ENCODE assay signal across 31 mouse cellular contexts in the genomic region with DNA sequence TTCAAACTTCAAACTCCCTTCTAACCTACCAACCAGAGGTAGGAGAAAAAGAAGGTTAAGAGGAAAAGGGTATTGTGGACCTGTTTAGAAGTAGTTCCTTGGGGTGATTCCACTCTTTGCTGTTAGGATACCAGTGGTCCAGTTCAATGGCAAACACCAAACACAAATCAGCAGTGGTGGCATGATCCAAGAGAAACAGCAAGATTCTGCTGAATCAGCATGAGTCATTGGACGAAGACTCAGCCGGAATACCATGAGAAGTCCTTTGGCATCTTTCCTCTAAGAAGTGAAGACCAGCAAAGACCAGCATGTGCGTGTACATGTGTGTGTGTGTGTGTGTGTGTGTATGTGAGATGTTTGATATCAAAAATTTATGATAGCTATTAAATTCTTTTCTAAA. TPM values are rescaled to one million over a fixed set of nuclear protein-coding genes. Genes with fewer than 3 reads are reported as not detected.
DNase-seq lines count a peak whose midpoint lies in the region; ATAC-seq and TF ChIP-seq lines count a peak whose summit lies in the region.
"Had no signal": no experiment of that assay in that cellular context is flagged by ENCODE, and none has a peak within 500 bp of the region (broad histone marks: within the 10 kb centered on the region; RNA-seq: fewer than 3 reads in every experiment).

No protein-coding gene starts in this region.

- no peaks in the 10 kb centered on the region for H3K79me2 ChIP-seq in CH12.LX (replicated peaks; ENCODE audit: control insufficient read depth, extremely low read depth, insufficient read depth, poor library complexity, severe bottlenecking)

- H3K27ac ChIP-seq in CH12.LX (ENCODE audit: insufficient read depth, low read depth) (no peak overlapping the region), ES-E14 (ENCODE audit: insufficient read depth, low read depth, low read length, poor library complexity, severe bottlenecking) (no peak overlapping the region)

- H3K4me3 ChIP-seq in CH12.LX (replicated peaks in 1 of 3; ENCODE audit: low read depth in 2 of 3, low read length in 2 of 3, poor library complexity in 1 of 3) (no peak overlapping the region), ES-E14 (ENCODE audit: insufficient read depth in 1 of 2, low read depth in 1 of 2, low read length in 2 of 2, poor library complexity in 1 of 2, severe bottlenecking in 1 of 2) (no peak overlapping the region)

- no peak overlapping the region for H3K4me2 ChIP-seq in CH12.LX (ENCODE audit: insufficient read depth, low read depth, poor library complexity, severe bottlenecking)

- H3K4me1 ChIP-seq in CH12.LX (ENCODE audit: control insufficient read depth in 1 of 2, insufficient read depth in 2 of 2) (no peaks in the 10 kb centered on the region), ES-E14 (ENCODE audit: control insufficient read depth in 2 of 2, insufficient read depth in 2 of 2, low read length in 2 of 2, poor library complexity in 1 of 2) (no peaks in the 10 kb centered on the region)

- H3K9ac ChIP-seq in CH12.LX (ENCODE audit: insufficient read depth, low read depth): no peak overlapping the region
- H3K9ac ChIP-seq in ES-E14 (ENCODE audit: insufficient read depth, low read depth, low read length, poor library complexity, severe bottlenecking): no peak overlapping the region

- H3K9me3 ChIP-seq in CH12.LX (replicated peaks; ENCODE audit: low read length): no peaks in the 10 kb centered on the region
- H3K9me3 ChIP-seq in ES-E14 (ENCODE audit: control insufficient read depth, insufficient read depth, low read depth, low read length): no peaks in the 10 kb centered on the region
- H3K9me3 ChIP-seq: G1E had no signal

- TF ChIP-seq EP300 in CH12.LX (IDR thresholded peaks at IDR 0.05; ENCODE audit: low read length): no peak

- DNase-seq in 3T3-L1 (ENCODE audit: low read depth, low spot score): peak; percentile 5
- DNase-seq in CH12.LX (ENCODE audit: extremely low read depth): no peak
- no peak for DNase-seq in ES-E14 (ENCODE audit: low read depth, low spot score)
- peak; percentile 7 for DNase-seq in NIH3T3 (ENCODE audit: low read depth)
- DNase-seq in lung, postnatal 36 days: no peak
- no peak for DNase-seq in lung, postnatal 4 days
- DNase-seq in cerebellum, adult 11-12 months: no peak
- DNase-seq: adrenal gland, adult 2 months; adrenal gland, adult 8-10 months; adrenal gland, postnatal 10 days; adrenal gland, postnatal 14 days; adrenal gland, postnatal 25 days; adrenal gland, postnatal 36 days; B cell, adult 2 months; cerebellum, adult 11 months; cerebellum, adult 18-20 months; cerebellum, adult 2 months; cerebellum, adult 8-10 months; cerebellum, adult 9-10 months; cerebellum, adult 9-11 months; cerebellum, postnatal 10 days had no signal

- no peak for TF ChIP-seq CTCF in CH12.LX (conservative IDR thresholded peaks at IDR 0.05 in 1 of 2, IDR thresholded peaks at IDR 0.05 in 1 of 2; ENCODE audit: low read depth in 2 of 2, low read length in 2 of 2)

- H3K36me3 ChIP-seq in CH12.LX (replicated peaks in 1 of 2; ENCODE audit: control insufficient read depth in 1 of 2, insufficient read depth in 1 of 2, low read length in 1 of 2) (no peaks in the 10 kb centered on the region), ES-E14 (ENCODE audit: control insufficient read depth, insufficient read depth, low read length, poor library complexity, severe bottlenecking) (no peaks in the 10 kb centered on the region)
- H3K36me3 ChIP-seq: G1E had no signal

- TF ChIP-seq RAD21 in CH12.LX (IDR thresholded peaks at IDR 0.05; ENCODE audit: low read depth, low read length): no peak

- no peaks in the 10 kb centered on the region for H3K27me3 ChIP-seq in CH12.LX (replicated peaks)

- dilution Hi-C loops in CH12.LX (cut with MboI; ENCODE audit: extremely low pct_ligation_motif_present, extremely low pct_unique_long_range_greater_than_20kb, low sequenced_read_pairs): no loop called here

- no peak for TF ChIP-seq POLR2A in CH12.LX (IDR thresholded peaks at IDR 0.05; ENCODE audit: low read depth, low read length)

- no peak for ATAC-seq in cerebellum, adult (ENCODE audit: insufficient number of reproducible peaks, low FRiP score, low TSS enrichment)
- ATAC-seq: activated CD4-positive, CD25-positive, alpha-beta regulatory T cell, adult 4 months; CD4-positive, CD25-positive, alpha-beta regulatory T cell, adult 4 months; Patski had no signal

- in situ Hi-C loops in CH12.LX (cut with MboI; ENCODE audit: low pct_ligation_motif_present, low pct_unique_long_range_greater_than_20kb, low sequenced_read_pairs): no loop called here
- in situ Hi-C loops in ES-E14 (cut with MboI; ENCODE audit: low sequenced_read_pairs in 2 of 2, unreplicated experiment in 2 of 2): no loop called here

TF ChIP-seq in CH12.LX, 34 proteins besides CTCF, POLR2A, EP300 and RAD21:
- TF ChIP-seq TBP (conservative IDR thresholded peaks at IDR 0.05; ENCODE audit: low read depth, low read length) (no peak), RCOR1 (conservative IDR thresholded peaks at IDR 0.05; ENCODE audit: low read depth, low read length) (no peak), MAFK (IDR thresholded peaks at IDR 0.05; ENCODE audit: insufficient replicate concordance, low read length) (peak; percentile 72; the same call in 1 of the 2 replicates)

TF ChIP-seq in ES-E14, 5 proteins besides CTCF, POLR2A, EP300 and RAD21:
- peak; percentile 84 for TF ChIP-seq MAFK (IDR thresholded peaks at IDR 0.05; ENCODE audit: insufficient read depth, low read depth, low read length)
- no peak for TF ChIP-seq CHD2 (IDR thresholded peaks at IDR 0.05; ENCODE audit: low read depth, low read length)

RNA-seq across cellular contexts. Expression of a gene that starts 0.8 kb away (rescaled TPM):
- total RNA-seq in CH12.LX (2012; rRNA removed) (not detected in 2 replicates), CH12.LX (2014; rRNA removed) (not detected in 2 replicates), ES-E14 (2012; rRNA removed) (not detected in 2 replicates)
- polyA plus RNA-seq in CH12.LX (2012; ENCODE audit: insufficient read length, low read depth): not detected in 2 replicates
- total RNA-seq: adrenal gland, adult 18-20 months; adrenal gland, adult 2 months; adrenal gland, adult 8-10 months; adrenal gland, postnatal 10 days; adrenal gland, postnatal 14 days; adrenal gland, postnatal 25 days; adrenal gland, postnatal 36 days; adrenal gland, postnatal 4 days; MEL had no signal
- polyA plus RNA-seq: activated CD4-positive, CD25-positive, alpha-beta regulatory T cell, adult 4 months; adrenal gland, adult 2 months; brain, embryonic 14.5 days; C2C12; CD4-positive, CD25-positive, alpha-beta regulatory T cell, adult 4 months; cerebellum, adult 2 months; G1E; Patski had no signal

RNA-seq across cellular contexts. Expression of a gene that starts 6.5 kb away (rescaled TPM):
- not detected in 2 replicates for total RNA-seq in CH12.LX (2012; rRNA removed)
- not detected in 2 replicates for total RNA-seq in CH12.LX (2014; rRNA removed)
- polyA plus RNA-seq in CH12.LX (2012; ENCODE audit: insufficient read length, low read depth): not detected in 2 replicates
- total RNA-seq in ES-E14 (2012; rRNA removed): not detected in 2 replicates
- total RNA-seq: adrenal gland, adult 18-20 months; adrenal gland, adult 2 months; adrenal gland, adult 8-10 months; adrenal gland, postnatal 10 days; adrenal gland, postnatal 14 days; adrenal gland, postnatal 25 days; adrenal gland, postnatal 36 days; adrenal gland, postnatal 4 days; MEL had no signal
- polyA plus RNA-seq: activated CD4-positive, CD25-positive, alpha-beta regulatory T cell, adult 4 months; adrenal gland, adult 2 months; brain, embryonic 14.5 days; C2C12; CD4-positive, CD25-positive, alpha-beta regulatory T cell, adult 4 months; cerebellum, adult 2 months; G1E; Patski had no signal

RNA-seq across cellular contexts. Expression of a gene that starts 13.3 kb away (rescaled TPM):
- total RNA-seq in CH12.LX (2012; rRNA removed): not detected in 2 replicates
- total RNA-seq in CH12.LX (2014; rRNA removed): not detected in 2 replicates
- polyA plus RNA-seq in CH12.LX (2012; ENCODE audit: insufficient read length, low read depth): not detected in 2 replicates
- 0.18 TPM in 1 of 2 replicates, not detected in the other for total RNA-seq in ES-E14 (2012; rRNA removed)
- total RNA-seq: adrenal gland, adult 18-20 months; adrenal gland, adult 2 months; adrenal gland, adult 8-10 months; adrenal gland, postnatal 10 days; adrenal gland, postnatal 14 days; adrenal gland, postnatal 25 days; adrenal gland, postnatal 36 days; adrenal gland, postnatal 4 days; MEL had no signal
- polyA plus RNA-seq: activated CD4-positive, CD25-positive, alpha-beta regulatory T cell, adult 4 months; adrenal gland, adult 2 months; brain, embryonic 14.5 days; C2C12; CD4-positive, CD25-positive, alpha-beta regulatory T cell, adult 4 months; cerebellum, adult 2 months; G1E; Patski had no signal

RNA-seq across cellular contexts. Expression of a gene that starts 24.7 kb away (rescaled TPM):
- total RNA-seq in CH12.LX (2012; rRNA removed) (not detected in 2 replicates), CH12.LX (2014; rRNA removed) (not detected in 2 replicates), ES-E14 (2012; rRNA removed) (not detected in 2 replicates)
- not detected in 2 replicates for polyA plus RNA-seq in CH12.LX (2012; ENCODE audit: insufficient read length, low read depth)
- total RNA-seq: adrenal gland, adult 18-20 months; adrenal gland, adult 2 months; adrenal gland, adult 8-10 months; adrenal gland, postnatal 10 days; adrenal gland, postnatal 14 days; adrenal gland, postnatal 25 days; adrenal gland, postnatal 36 days; adrenal gland, postnatal 4 days; MEL had no signal
- polyA plus RNA-seq: activated CD4-positive, CD25-positive, alpha-beta regulatory T cell, adult 4 months; adrenal gland, adult 2 months; brain, embryonic 14.5 days; C2C12; CD4-positive, CD25-positive, alpha-beta regulatory T cell, adult 4 months; cerebellum, adult 2 months; G1E; Patski had no signal

RNA-seq across cellular contexts. Expression of a gene that starts 38.9 kb away (rescaled TPM):
- total RNA-seq in CH12.LX (2012; rRNA removed) (not detected in 2 replicates), CH12.LX (2014; rRNA removed) (not detected in 2 replicates), ES-E14 (2012; rRNA removed) (0.21 TPM in 1 of 2 replicates, not detected in the other)
- polyA plus RNA-seq in CH12.LX (2012; ENCODE audit: insufficient read length, low read depth): not detected in 2 replicates
- total RNA-seq: adrenal gland, adult 18-20 months; adrenal gland, adult 2 months; adrenal gland, adult 8-10 months; adrenal gland, postnatal 10 days; adrenal gland, postnatal 14 days; adrenal gland, postnatal 25 days; adrenal gland, postnatal 36 days; adrenal gland, postnatal 4 days; MEL had no signal
- polyA plus RNA-seq: activated CD4-positive, CD25-positive, alpha-beta regulatory T cell, adult 4 months; adrenal gland, adult 2 months; brain, embryonic 14.5 days; C2C12; CD4-positive, CD25-positive, alpha-beta regulatory T cell, adult 4 months; cerebellum, adult 2 months; G1E; Patski had no signal

Comparison
In these comparisons a context has a peak if more than half of its experiments do, and no peak if none do; other contexts are left out.
1. DNase-seq: peak in 3T3-L1 (single experiment) and NIH3T3 (single experiment); none in CH12.LX (single experiment), ES-E14 (single experiment), lung, postnatal 36 days (single experiment), lung, postnatal 4 days (0 of 2) and cerebellum, adult 11-12 months (single experiment).